Mouse (Mus musculus): ENCODE results near the gene Fndc3b.

- no peak for TF ChIP-seq CTCF (IDR thresholded peaks at IDR 0.05; ENCODE audit: low read depth)
- no peak for TF ChIP-seq EP300 (optimal IDR thresholded peaks at IDR 0.05)
Observed at GRCm38 (mm10) chr3:27667280-27667679, 43.8 kb downstream of the Fndc3b start.
